Mouse (Mus musculus) intestine, embryonic 14.5 days (tissue): ENCODE results near the gene Cyp2c69. TPM values are rescaled to one million over a fixed set of nuclear protein-coding genes. Genes with fewer than 3 reads are reported as not detected.
"Not testable (repeated sequence)": the region's sequence is repeated elsewhere in the genome, so short reads cannot be mapped to it uniquely, and the experiment has no call there.

Source experiments
- ATAC-seq: fragments of 200-750 bp; cut with Nextera tagmentation; replicated peaks from 2 replicates; pipeline ENCODE4 v1.8.0; 2017; ENCODE audit warnings: low read depth, moderate number of reproducible peaks, moderate TSS enrichment, moderate library complexity; ENCODE audit not compliant: low FRiP score, low TSS enrichment
- DNase-seq: peaks from one replicate; pipeline ENCODE4 v3.0.0-alpha.2; 2018; ENCODE audit warnings: low spot score
- H3K27ac ChIP-seq: fragments of 300-500 bp; sonication (generic); 2 replicates; pipeline ENCODE4 v1.5.1; 2014; ENCODE audit warnings: low read depth, mild to moderate bottlenecking, control low read depth
- H3K27me3 ChIP-seq: fragments of 300-500 bp; sonication (generic); replicated peaks from 2 replicates; pipeline ENCODE4 v1.6.1; 2014; ENCODE audit warnings: low read length, control low read depth; ENCODE audit not compliant: control insufficient read depth, insufficient read depth
- H3K36me3 ChIP-seq: fragments of 300-500 bp; sonication (generic); 2 replicates; pipeline ENCODE4 v1.6.1; 2014; ENCODE audit warnings: low read length, control low read depth; ENCODE audit not compliant: control insufficient read depth, insufficient read depth
- H3K4me1 ChIP-seq: fragments of 300-500 bp; sonication (generic); replicated peaks from 2 replicates; pipeline ENCODE4 v1.6.1; 2014; ENCODE audit warnings: low read length, control low read depth, mixed read lengths; ENCODE audit not compliant: control insufficient read depth, insufficient read depth
- H3K4me2 ChIP-seq: fragments of 300-500 bp; sonication (generic); 2 replicates; pipeline ENCODE4 v1.6.1; 2014; ENCODE audit warnings: low read length
- H3K4me3 ChIP-seq: fragments of 300-500 bp; sonication (generic); 2 replicates; pipeline ENCODE4 v1.5.1; 2014; ENCODE audit warnings: low read depth, low read length, control low read depth, mixed read lengths
- H3K9ac ChIP-seq: fragments of 300-500 bp; sonication (generic); 2 replicates; pipeline ENCODE4 v1.6.1; 2014; ENCODE audit warnings: mild to moderate bottlenecking, low read length
- H3K9me3 ChIP-seq: fragments of 300-500 bp; sonication (generic); 2 replicates; pipeline ENCODE4 v1.6.1; 2016; ENCODE audit warnings: low read length, control low read depth; ENCODE audit not compliant: control insufficient read depth
- WGBS: fragments of 180-500 bp; shearing (Covaris S2); extraction: QIAGEN DNeasy Blood & Tissue Kit; methylation state at CpG from one replicate; pipeline ENCODE4 v1.1.7; 2014; 5-methylcytosine and 5-hydroxymethylcytosine counted together
- polyA plus RNA-seq: library from polyadenylated mRNA; unstranded; fragments of >200 nt; fragmentation: Nextera tagmentation; extraction: Ambion mirVana; gene quantifications from 2 replicates; pipeline ENCODE4 v1.2.1, GENCODE M21; 2014

The Cyp2c69 gene
- polyA plus RNA-seq, 1 experiment from 2014 or later, result not detected

DNA sequence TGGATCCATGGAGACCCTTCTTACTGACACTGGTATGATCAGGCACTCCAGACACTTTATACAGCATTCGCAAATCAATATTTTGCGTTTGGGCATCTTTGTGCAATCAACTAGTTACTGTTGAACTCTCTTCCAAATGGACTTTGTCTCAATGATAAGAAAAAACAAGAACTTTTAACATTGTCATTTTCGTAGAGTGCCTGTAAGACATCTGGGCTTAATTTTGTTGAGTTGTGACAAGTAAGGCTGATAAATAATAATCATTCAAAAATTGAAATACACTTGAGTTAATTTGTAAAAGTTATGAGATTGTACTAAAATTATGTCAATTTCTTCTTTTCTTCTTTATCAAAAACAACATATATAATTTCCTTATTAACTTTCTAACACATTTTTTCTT lies 73.9 kb downstream of the Cyp2c69 start, which contains the start of gene Cyp2c40:
Gene Cyp2c40, minus strand, starts transcription at position 101 of the 400 bp plus-strand sequence.
- DNase-seq, ATAC-seq, H3K27me3 ChIP-seq, H3K4me3 ChIP-seq, H3K27ac ChIP-seq, H3K4me2 ChIP-seq, H3K9ac ChIP-seq, H3K9me3 ChIP-seq, H3K4me1 ChIP-seq, H3K36me3 ChIP-seq: not testable (repeated sequence)
- WGBS, result 91% methylated on average over 3 of the region's 3 CpGs

Other genes starting within 250 kb of the Cyp2c69 start
- 0.43 and 0.54 TPM in 2 replicates for gene Cyp2c67, start 237.7 kb downstream of the Cyp2c69 start, polyA plus RNA-seq
- gene Cyp2c68, start 145.7 kb downstream of the Cyp2c69 start, polyA plus RNA-seq, result 20.5 and 24.0 TPM in 2 replicates
- not detected in 2 replicates for gene Cyp2c40, start 74.0 kb downstream of the Cyp2c69 start, polyA plus RNA-seq
- not detected in 2 replicates for gene Cyp2c37, start 105.6 kb upstream of the Cyp2c69 start, polyA plus RNA-seq
- gene Cyp2c54, start 187.0 kb upstream of the Cyp2c69 start, polyA plus RNA-seq, result not detected in 2 replicates
- gene Cyp2c50, start 202.9 kb upstream of the Cyp2c69 start, polyA plus RNA-seq, result not detected in 2 replicates